Mouse (Mus musculus): ENCODE results near the gene Slc6a17.

DNA sequence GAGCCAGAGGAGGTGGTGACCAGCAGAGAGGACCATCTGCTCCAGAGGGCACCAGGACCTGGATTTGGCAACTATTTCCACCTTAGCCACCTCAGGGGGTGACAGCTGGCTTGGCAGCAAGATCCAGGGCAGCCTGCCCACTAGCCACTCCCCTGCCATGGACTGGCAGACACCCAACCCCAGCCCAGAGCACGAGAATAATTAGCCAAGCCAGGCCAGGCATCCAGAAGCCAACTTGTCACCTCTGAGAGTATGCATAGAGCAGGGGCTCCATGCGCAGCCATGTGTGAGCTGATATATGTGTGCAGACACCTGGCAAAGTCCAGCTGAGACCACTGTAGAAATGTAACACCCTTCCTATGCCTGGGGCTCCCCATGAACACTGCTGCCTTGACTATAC is 29.1 kb upstream of the Slc6a17 start:
- TF ChIP-seq CTCF (IDR thresholded peaks at IDR 0.05; ENCODE audit: control insufficient read depth, insufficient read depth, insufficient replicate concordance, low read depth, low read length) (no peak), POLR2A (IDR thresholded peaks at IDR 0.05; ENCODE audit: control insufficient read depth, low read depth, low read length) (no peak)
